Mouse (Mus musculus) gastrocnemius, adult 18-20 months (tissue): ENCODE measurements at regions not wholly inside any gene's neighbourhood (a gene's known extent, or its start where the extent isn't known, plus 50 kb on each side); places are given as distances from the start of the nearest gene placed in this dataset.
"Not testable (repeated sequence)": the region's sequence is repeated elsewhere in the genome, so short reads cannot be mapped to it uniquely, and the experiment has no call there.

ENCODE experiments used
- DNase-seq: peaks from one replicate; pipeline ENCODE4 v3.0.0; 2021; ENCODE audit warnings: low spot score

- peak; percentile 23 for DNase-seq
Observed at GRCm38 (mm10) chr17:42956588-42956987, 59.8 kb upstream of the Tnfrsf21 start.

GRCm38 (mm10) chr17:42954722-42955121, 61.6 kb upstream of the Tnfrsf21 start:
- no peak for DNase-seq

- DNase-seq, result no peak
Observed at GRCm38 (mm10) chr17:42944453-42944852, 68.0 kb upstream of the Cd2ap start.

- peak; percentile 85 for DNase-seq
Observed at GRCm38 (mm10) chr17:42943272-42943696, 66.8 kb upstream of the Cd2ap start.

DNA sequence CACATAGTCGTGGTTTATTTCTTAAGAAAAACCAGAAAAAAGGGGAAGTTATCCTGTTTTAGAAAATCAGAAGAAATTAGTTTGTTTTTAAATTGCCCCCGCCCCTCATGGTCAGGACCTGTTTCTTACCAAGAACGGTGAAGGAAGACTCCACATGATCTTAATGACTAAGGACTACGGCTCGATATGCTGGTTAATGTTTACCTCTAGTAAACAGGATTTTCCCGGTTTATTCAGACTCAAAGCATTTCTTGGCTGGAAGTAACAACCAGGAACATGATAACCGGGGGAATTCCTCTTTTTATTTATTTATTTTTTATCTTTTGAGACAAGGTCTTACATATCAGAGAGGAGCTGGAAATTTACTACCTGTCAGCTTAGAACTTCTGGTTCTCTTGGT, 63.0 kb upstream of the Cd2ap start:
- no peak for DNase-seq

DNA sequence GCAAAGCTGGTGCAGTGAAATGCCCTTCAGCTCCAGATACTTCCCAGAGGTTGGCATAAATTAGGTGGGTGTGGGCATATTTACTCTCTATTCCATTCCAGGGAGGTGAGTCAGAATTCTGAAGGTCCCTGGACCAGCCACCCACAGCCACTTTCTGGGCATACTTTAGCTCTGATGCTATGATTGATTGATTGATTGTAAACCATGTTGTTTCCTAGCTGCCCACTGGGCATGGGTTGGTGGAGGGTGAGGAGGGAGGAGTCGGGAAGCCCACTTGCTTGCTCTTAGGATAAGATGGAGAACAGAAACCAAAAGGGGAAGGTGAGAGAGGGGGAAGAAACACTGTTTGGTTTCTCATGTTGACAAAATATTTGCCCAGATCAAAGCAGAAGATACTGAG, 62.1 kb upstream of the Cd2ap start:
- no peak for DNase-seq

GRCm38 (mm10) chr17:42937480-42937879, 61.0 kb upstream of the Cd2ap start:
- not testable (repeated sequence) for DNase-seq

DNA sequence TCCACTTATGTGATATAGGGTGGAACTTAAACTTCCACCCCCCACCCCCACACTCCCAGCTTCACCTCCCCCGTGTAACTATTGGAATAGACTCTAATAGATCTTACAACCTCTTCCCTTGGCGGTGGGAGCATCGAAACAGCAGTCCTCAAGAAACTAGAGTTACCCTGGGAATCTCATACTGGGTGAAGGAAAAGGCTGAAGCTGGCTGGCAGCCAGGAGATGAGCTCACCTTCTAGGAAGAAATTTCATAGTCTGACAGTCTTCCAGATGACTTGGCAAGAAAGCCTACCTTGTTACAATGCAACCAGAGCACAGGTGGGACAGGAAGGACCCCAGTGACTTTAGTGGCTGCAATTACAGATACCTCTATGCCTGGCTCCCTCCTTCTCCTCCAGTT, 57.6 kb upstream of the Cd2ap start:
- DNase-seq, result peak; percentile 25

DNA sequence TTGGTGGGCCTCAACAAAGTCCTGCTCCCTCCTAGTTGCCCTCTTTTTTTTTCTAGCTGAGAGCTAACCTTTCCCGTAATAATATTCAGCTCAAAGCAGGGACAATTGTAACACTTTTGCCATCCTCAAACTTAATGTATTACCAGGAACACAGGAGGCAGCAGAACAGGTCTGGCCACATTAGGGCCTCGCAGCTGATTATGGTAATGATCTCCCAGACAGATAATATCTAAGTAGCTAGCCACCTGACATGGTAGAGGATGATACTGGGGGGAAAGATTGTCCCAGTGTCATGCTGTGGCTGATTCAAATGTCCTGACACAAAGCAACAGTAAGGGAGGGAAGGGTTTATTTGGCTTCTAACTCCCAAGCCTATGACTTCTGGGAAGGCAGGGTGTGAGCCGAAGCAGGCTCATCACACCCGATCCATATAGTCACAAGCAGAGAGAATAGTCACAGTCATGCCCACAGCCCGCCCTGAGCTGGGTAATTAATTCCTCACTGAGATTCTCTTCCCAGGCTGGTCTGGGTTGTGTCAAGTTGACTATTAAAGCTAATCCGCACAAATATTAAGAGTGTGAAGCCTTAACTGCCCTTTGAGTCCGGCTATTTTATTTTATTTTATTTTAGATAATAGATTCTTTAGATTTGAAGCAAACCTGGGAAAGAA, 57.0 kb upstream of the Cd2ap start:
- DNase-seq, result no peak

DNA sequence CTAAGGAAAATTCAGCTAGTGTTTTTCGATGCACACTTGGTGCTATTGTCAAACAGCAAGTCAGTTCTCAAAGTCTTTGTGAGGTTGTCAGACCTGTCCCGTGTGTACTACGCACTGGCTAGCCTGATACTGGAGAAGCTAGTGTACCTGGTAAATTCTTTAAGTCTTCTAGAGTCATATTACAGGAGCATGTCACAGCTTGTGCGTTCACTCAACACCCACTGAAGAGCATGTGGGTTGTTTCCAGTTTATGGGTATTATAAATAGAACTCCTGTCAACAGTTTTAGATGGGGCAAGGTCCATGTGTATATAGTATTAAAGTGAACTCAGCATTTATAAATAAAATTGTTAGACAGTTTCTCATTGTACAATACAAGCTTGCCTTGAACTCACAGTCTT, 50.9 kb upstream of the Cd2ap start:
- peak; percentile 22 for DNase-seq
